Mouse (Mus musculus) forebrain, embryonic 11.5 days (tissue): ENCODE results near the gene Hoxa7. TPM values are rescaled to one million over a fixed set of nuclear protein-coding genes. Genes with fewer than 3 reads are reported as not detected.

Experiments
- ATAC-seq: fragments of 200-750 bp; cut with Nextera tagmentation; replicated peaks from 2 replicates; pipeline ENCODE4 v1.8.0; 2017; ENCODE audit warnings: moderate TSS enrichment; ENCODE audit not compliant: low FRiP score
- DNase-seq: peaks from one replicate; pipeline ENCODE4 v3.0.0-alpha.2; 2017; ENCODE audit warnings: low spot score
- H3K27ac ChIP-seq: fragments of 300-500 bp; sonication (generic); 2 replicates; pipeline ENCODE4 v1.5.1; 2014; ENCODE audit warnings: low read depth, low read length
- H3K27me3 ChIP-seq: fragments of 300-500 bp; sonication (generic); 2 replicates; pipeline ENCODE4 v1.6.1; 2014; ENCODE audit warnings: mild to moderate bottlenecking, low read length, mixed read lengths; ENCODE audit not compliant: control insufficient read depth, insufficient read depth
- H3K36me3 ChIP-seq: fragments of 300-500 bp; sonication (generic); 2 replicates; pipeline ENCODE4 v1.6.1; 2014; ENCODE audit warnings: mild to moderate bottlenecking, low read length, moderate library complexity, mixed read lengths; ENCODE audit not compliant: control insufficient read depth, insufficient read depth
- H3K4me1 ChIP-seq: fragments of 300-500 bp; sonication (generic); replicated peaks from 2 replicates; pipeline ENCODE4 v1.6.1; 2014; ENCODE audit warnings: low read length, mixed read lengths; ENCODE audit not compliant: control insufficient read depth, insufficient read depth
- H3K4me2 ChIP-seq: fragments of 300-500 bp; sonication (generic); 2 replicates; pipeline ENCODE4 v1.6.1; 2014; ENCODE audit warnings: low read depth, mild to moderate bottlenecking, low read length, moderate library complexity, mixed read lengths; ENCODE audit not compliant: severe bottlenecking
- H3K4me3 ChIP-seq: fragments of 300-500 bp; sonication (generic); 2 replicates; pipeline ENCODE4 v1.5.1; 2014; ENCODE audit warnings: low read depth, low read length
- H3K9ac ChIP-seq: fragments of 300-500 bp; sonication (generic); 2 replicates; pipeline ENCODE4 v1.6.1; 2014; ENCODE audit warnings: low read length
- H3K9me3 ChIP-seq: fragments of 300-500 bp; sonication (generic); 2 replicates; pipeline ENCODE4 v1.6.1; 2016; ENCODE audit warnings: low read length, mixed read lengths; ENCODE audit not compliant: control insufficient read depth
- WGBS: fragments of 180-500 bp; shearing (Covaris S2); extraction: QIAGEN DNeasy Blood & Tissue Kit; methylation state at CpG from one replicate; pipeline ENCODE4 v1.1.7; 2014; 5-methylcytosine and 5-hydroxymethylcytosine counted together
- polyA plus RNA-seq: library from polyadenylated mRNA; unstranded; fragments of >200 nt; fragmentation: Nextera tagmentation; extraction: Ambion mirVana; gene quantifications from 2 replicates; pipeline ENCODE4 v1.2.1, GENCODE M21; 2014

Hoxa7 gene
- polyA plus RNA-seq, 1 experiment from 2014 or later: not detected

GRCm38 (mm10) chr6:52183311-52184080 is 38.2 kb downstream of the Hoxa7 start:
- no peak for ATAC-seq
- WGBS: 8% methylated on average over 10 of the region's 10 CpGs
- peaks cover 100% of the 10 kb centered on the region for H3K27me3 ChIP-seq
- no peak overlapping the region for H3K4me3 ChIP-seq
- no peaks in the 10 kb centered on the region for H3K36me3 ChIP-seq
- no peaks in the 10 kb centered on the region for H3K9me3 ChIP-seq
- no peak overlapping the region for H3K27ac ChIP-seq
- H3K4me1 ChIP-seq: no peaks in the 10 kb centered on the region
- peak; percentile 39 for DNase-seq
- H3K4me2 ChIP-seq: no peak overlapping the region
- no peak overlapping the region for H3K9ac ChIP-seq

- no peaks in the 10 kb centered on the region for H3K9me3 ChIP-seq
- H3K9ac ChIP-seq: no peak overlapping the region
- no peaks in the 10 kb centered on the region for H3K36me3 ChIP-seq
- DNase-seq: no peak
- peaks cover 100% of the 10 kb centered on the region for H3K27me3 ChIP-seq
- no peaks in the 10 kb centered on the region for H3K4me1 ChIP-seq
- no peak for ATAC-seq
- no peak overlapping the region for H3K4me2 ChIP-seq
- H3K27ac ChIP-seq: no peak overlapping the region
- 3% methylated on average over 1 of the region's 1 CpGs for WGBS
- H3K4me3 ChIP-seq: no peak overlapping the region
Measured at GRCm38 (mm10) chr6:52182793-52183192, 38.9 kb downstream of the Hoxa7 start.

- H3K4me3 ChIP-seq: no peak overlapping the region
Measured at GRCm38 (mm10) chr6:52182030-52182429, 39.6 kb downstream of the Hoxa7 start.

GRCm38 (mm10) chr6:52180726-52181125 is 40.9 kb downstream of the Hoxa7 start:
- H3K27me3 ChIP-seq: peaks cover 100% of the 10 kb centered on the region
- WGBS: 4% methylated on average over 3 of the region's 3 CpGs
- H3K27ac ChIP-seq: no peak overlapping the region
- H3K36me3 ChIP-seq: no peaks in the 10 kb centered on the region
- ATAC-seq: no peak
- H3K4me1 ChIP-seq: no peaks in the 10 kb centered on the region
- peak; percentile 44 for DNase-seq
- H3K4me3 ChIP-seq: no peak overlapping the region
- no peak overlapping the region for H3K9ac ChIP-seq
- H3K4me2 ChIP-seq: no peak overlapping the region
- no peaks in the 10 kb centered on the region for H3K9me3 ChIP-seq

More at GRCm38 (mm10) chr6:52182030-52182429, 39.6 kb downstream of the Hoxa7 start:
- H3K36me3 ChIP-seq: no peaks in the 10 kb centered on the region
- peaks cover 100% of the 10 kb centered on the region for H3K27me3 ChIP-seq
- H3K4me1 ChIP-seq: no peaks in the 10 kb centered on the region
- 10% methylated on average over 2 of the region's 2 CpGs for WGBS
- H3K27ac ChIP-seq: no peak overlapping the region
- no peak overlapping the region for H3K9ac ChIP-seq
- no peak for ATAC-seq
- H3K4me2 ChIP-seq: no peak overlapping the region
- H3K9me3 ChIP-seq: no peaks in the 10 kb centered on the region
- peak; percentile 48 for DNase-seq

- Histone ChIP-seq H3K27me3 (peaks cover 100% of the 10 kb centered on the region), H3K4me1 (no peaks in the 10 kb centered on the region), H3K9me3 (no peaks in the 10 kb centered on the region), H3K4me2 (no peak overlapping the region), H3K9ac (no peak overlapping the region), H3K4me3 (no peak overlapping the region), H3K27ac (no peak overlapping the region), H3K36me3 (no peaks in the 10 kb centered on the region)
- no peak for ATAC-seq
- DNase-seq: peak; percentile 44
- 1% methylated on average over 11 of the region's 11 CpGs for WGBS
Measured at GRCm38 (mm10) chr6:52180213-52180710, 41.4 kb downstream of the Hoxa7 start.

GRCm38 (mm10) chr6:52179690-52180089 is 42.0 kb downstream of the Hoxa7 start:
- Histone ChIP-seq H3K9me3 (no peaks in the 10 kb centered on the region), H3K27ac (no peak overlapping the region), H3K27me3 (peaks cover 100% of the 10 kb centered on the region), H3K4me2 (no peak overlapping the region), H3K4me1 (no peaks in the 10 kb centered on the region), H3K9ac (no peak overlapping the region), H3K36me3 (no peaks in the 10 kb centered on the region), H3K4me3 (no peak overlapping the region)
- DNase-seq (peak; percentile 48), ATAC-seq (no peak)
- 0% methylated on average over 10 of the region's 10 CpGs for WGBS

- H3K27ac ChIP-seq: no peak overlapping the region
- ATAC-seq (no peak), DNase-seq (peak; percentile 48)
- H3K36me3 ChIP-seq: no peaks in the 10 kb centered on the region
- no peak overlapping the region for H3K4me2 ChIP-seq
- H3K9me3 ChIP-seq: no peaks in the 10 kb centered on the region
- no peak overlapping the region for H3K4me3 ChIP-seq
- H3K27me3 ChIP-seq: peaks cover 98% of the 10 kb centered on the region
- 1% methylated on average over 4 of the region's 4 CpGs for WGBS
- no peak overlapping the region for H3K9ac ChIP-seq
- no peaks in the 10 kb centered on the region for H3K4me1 ChIP-seq
Measured at GRCm38 (mm10) chr6:52178918-52179665, 42.6 kb downstream of the Hoxa7 start.

- H3K4me2 ChIP-seq: no peak overlapping the region
- no peak overlapping the region for H3K9ac ChIP-seq
- H3K4me3 ChIP-seq: no peak overlapping the region
- 1% methylated on average over 9 of the region's 9 CpGs for WGBS
- no peaks in the 10 kb centered on the region for H3K9me3 ChIP-seq
- ATAC-seq (no peak), DNase-seq (peak; percentile 53)
- no peak overlapping the region for H3K27ac ChIP-seq
- no peaks in the 10 kb centered on the region for H3K36me3 ChIP-seq
- H3K4me1 ChIP-seq: no peaks in the 10 kb centered on the region
- H3K27me3 ChIP-seq: peaks cover 98% of the 10 kb centered on the region
Measured at GRCm38 (mm10) chr6:52177806-52178205, 43.8 kb downstream of the Hoxa7 start.
